Mouse (Mus musculus) liver, embryonic 12.5 days (tissue): ENCODE data around the gene Rpl11. TPM values are rescaled to one million over a fixed set of nuclear protein-coding genes. Genes with fewer than 3 reads are reported as not detected.

Experiments used
- ATAC-seq: fragments of 200-750 bp; cut with Nextera tagmentation; 2 replicates; pipeline ENCODE4 v1.8.0; 2017; ENCODE audit warnings: moderate number of reproducible peaks, mild to moderate bottlenecking, moderate library complexity
- H3K27ac ChIP-seq: fragments of 300-500 bp; sonication (generic); 2 replicates; pipeline ENCODE4 v1.5.1; 2016; ENCODE audit warnings: mild to moderate bottlenecking
- H3K27me3 ChIP-seq: fragments of 300-500 bp; sonication (generic); replicated peaks from 2 replicates; pipeline ENCODE4 v1.6.1; 2016; ENCODE audit warnings: mild to moderate bottlenecking, moderate library complexity
- H3K36me3 ChIP-seq: fragments of 300-500 bp; sonication (generic); 2 replicates; pipeline ENCODE4 v1.6.1; 2016; ENCODE audit warnings: mild to moderate bottlenecking, moderate library complexity
- H3K4me1 ChIP-seq: fragments of 300-500 bp; sonication (generic); 2 replicates; pipeline ENCODE4 v1.6.1; 2016
- H3K4me2 ChIP-seq: fragments of 300-500 bp; sonication (generic); 2 replicates; pipeline ENCODE4 v1.6.1; 2016; ENCODE audit warnings: mild to moderate bottlenecking, moderate library complexity
- H3K4me3 ChIP-seq: fragments of 300-500 bp; sonication (generic); 2 replicates; pipeline ENCODE4 v1.5.1; 2016; ENCODE audit warnings: mild to moderate bottlenecking, moderate library complexity
- H3K9ac ChIP-seq: fragments of 300-500 bp; sonication (generic); 2 replicates; pipeline ENCODE4 v1.6.1; 2016; ENCODE audit warnings: mild to moderate bottlenecking, moderate library complexity
- H3K9me3 ChIP-seq: fragments of 300-500 bp; sonication (generic); replicated peaks from 2 replicates; pipeline ENCODE4 v1.6.1; 2016; ENCODE audit warnings: mild to moderate bottlenecking, moderate library complexity
- WGBS: fragments of 180-500 bp; shearing (Covaris S2); methylation state at CpG from one replicate; pipeline ENCODE4 v1.1.7; 2016; ENCODE audit not compliant: insufficient replicate concordance; 5-methylcytosine and 5-hydroxymethylcytosine counted together
- polyA plus RNA-seq: library from polyadenylated mRNA; unstranded; fragments of >200 nt; fragmentation: Nextera tagmentation; extraction: Ambion mirVana; gene quantifications from 2 replicates; pipeline ENCODE4 v1.2.1, GENCODE M21; 2016

Gene Rpl11
- polyA plus RNA-seq, 1 experiment from 2014 or later = 362 TPM

- H3K4me2 ChIP-seq = no peak overlapping the region
- no peak overlapping the region for H3K9ac ChIP-seq
- no peaks in the 10 kb centered on the region for H3K36me3 ChIP-seq
- H3K4me1 ChIP-seq = no peaks in the 10 kb centered on the region
- no peak overlapping the region for H3K4me3 ChIP-seq
- no peak overlapping the region for H3K27ac ChIP-seq
- WGBS = 33% methylated on average over 5 of the region's 5 CpGs
- no peaks in the 10 kb centered on the region for H3K9me3 ChIP-seq
- no peak for ATAC-seq
- H3K27me3 ChIP-seq = peaks cover 52% of the 10 kb centered on the region
Measured at GRCm38 (mm10) chr4:136088364-136088763, 35.1 kb upstream of the Rpl11 start.

DNA sequence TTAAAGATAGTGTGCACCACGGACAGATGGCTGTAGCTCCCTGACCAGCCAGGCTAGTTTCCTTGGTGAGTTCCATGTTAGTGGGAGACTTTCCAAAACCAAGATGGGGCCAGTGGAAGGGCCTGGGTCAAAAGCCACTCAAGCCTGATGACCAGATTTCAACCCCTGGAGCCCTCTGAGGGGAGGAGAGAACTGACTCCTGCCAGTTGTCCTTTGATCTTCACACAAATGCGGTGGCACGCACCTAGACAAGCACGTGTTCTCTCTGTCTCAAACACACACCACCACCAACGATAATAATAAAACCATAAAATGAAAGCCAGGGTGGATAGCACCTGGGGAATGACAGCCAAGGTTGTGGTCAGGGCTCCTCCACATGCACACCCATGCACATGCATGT, 34.0 kb upstream of the Rpl11 start:
- H3K27me3 ChIP-seq = peaks cover 63% of the 10 kb centered on the region
- WGBS = 72% methylated on average over 5 of the region's 5 CpGs
- no peak overlapping the region for H3K4me2 ChIP-seq
- H3K9ac ChIP-seq = no peak overlapping the region
- ATAC-seq = no peak
- no peaks in the 10 kb centered on the region for H3K36me3 ChIP-seq
- H3K27ac ChIP-seq = no peak overlapping the region
- H3K4me1 ChIP-seq = no peaks in the 10 kb centered on the region
- no peaks in the 10 kb centered on the region for H3K9me3 ChIP-seq
- H3K4me3 ChIP-seq = no peak overlapping the region

GRCm38 (mm10) chr4:136084840-136085239, 31.6 kb upstream of the Rpl11 start:
- H3K27me3 ChIP-seq = peaks cover 87% of the 10 kb centered on the region
- no peak overlapping the region for H3K9ac ChIP-seq
- H3K9me3 ChIP-seq = no peaks in the 10 kb centered on the region
- no peak overlapping the region for H3K27ac ChIP-seq
- H3K4me3 ChIP-seq = no peak overlapping the region
- H3K4me1 ChIP-seq = no peaks in the 10 kb centered on the region
- ATAC-seq = no peak
- H3K36me3 ChIP-seq = no peaks in the 10 kb centered on the region
- no peak overlapping the region for H3K4me2 ChIP-seq
- WGBS = 73% methylated on average over 11 of the region's 11 CpGs

GRCm38 (mm10) chr4:136083269-136084105, 30.3 kb upstream of the Rpl11 start:
- Histone ChIP-seq H3K36me3 (no peaks in the 10 kb centered on the region), H3K4me3 (no peak overlapping the region), H3K9ac (no peak overlapping the region), H3K27ac (no peak overlapping the region), H3K27me3 (peaks cover 87% of the 10 kb centered on the region), H3K4me1 (no peaks in the 10 kb centered on the region), H3K4me2 (no peak overlapping the region), H3K9me3 (no peaks in the 10 kb centered on the region)
- WGBS = 63% methylated on average over 18 of the region's 19 CpGs
- no peak for ATAC-seq

GRCm38 (mm10) chr4:136081729-136082128, 28.5 kb upstream of the Rpl11 start:
- no peak overlapping the region for H3K27ac ChIP-seq
- ATAC-seq = no peak
- WGBS = 8% methylated on average over 28 of the region's 28 CpGs

DNA sequence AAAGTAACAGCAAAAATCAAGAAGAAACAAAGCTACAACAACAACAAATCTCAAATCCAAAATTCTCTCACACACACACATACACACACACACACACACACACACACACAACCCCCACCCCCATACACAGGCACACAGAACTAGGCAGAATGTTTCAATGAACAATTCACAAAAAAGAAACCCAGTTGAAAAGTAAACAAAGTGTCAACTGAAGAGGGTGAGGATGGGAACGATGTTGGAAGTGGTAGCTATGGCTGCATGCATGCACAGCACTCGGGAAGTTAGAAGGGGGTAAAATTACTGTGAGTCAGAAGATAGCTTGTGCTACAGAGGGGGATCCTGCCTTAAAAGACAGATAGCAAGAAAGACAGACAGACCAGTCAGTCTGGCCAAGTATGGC, 25.4 kb upstream of the Rpl11 start:
- H3K27ac ChIP-seq = no peak overlapping the region
- no peaks in the 10 kb centered on the region for H3K4me1 ChIP-seq
- H3K27me3 ChIP-seq = peaks cover 66% of the 10 kb centered on the region
- H3K9ac ChIP-seq = no peak overlapping the region
- no peak overlapping the region for H3K4me2 ChIP-seq
- H3K9me3 ChIP-seq = no peaks in the 10 kb centered on the region
- WGBS = 45% methylated on average over 2 of the region's 2 CpGs
- no peak for ATAC-seq
- no peak overlapping the region for H3K4me3 ChIP-seq
- H3K36me3 ChIP-seq = no peaks in the 10 kb centered on the region

More at GRCm38 (mm10) chr4:136081729-136082128, 28.5 kb upstream of the Rpl11 start:
- Histone ChIP-seq H3K27me3 (peaks cover 83% of the 10 kb centered on the region), H3K4me3 (no peak overlapping the region), H3K9me3 (no peaks in the 10 kb centered on the region), H3K36me3 (no peaks in the 10 kb centered on the region), H3K9ac (no peak overlapping the region), H3K4me1 (no peaks in the 10 kb centered on the region), H3K4me2 (peak overlapping the region; percentile 24)

DNA sequence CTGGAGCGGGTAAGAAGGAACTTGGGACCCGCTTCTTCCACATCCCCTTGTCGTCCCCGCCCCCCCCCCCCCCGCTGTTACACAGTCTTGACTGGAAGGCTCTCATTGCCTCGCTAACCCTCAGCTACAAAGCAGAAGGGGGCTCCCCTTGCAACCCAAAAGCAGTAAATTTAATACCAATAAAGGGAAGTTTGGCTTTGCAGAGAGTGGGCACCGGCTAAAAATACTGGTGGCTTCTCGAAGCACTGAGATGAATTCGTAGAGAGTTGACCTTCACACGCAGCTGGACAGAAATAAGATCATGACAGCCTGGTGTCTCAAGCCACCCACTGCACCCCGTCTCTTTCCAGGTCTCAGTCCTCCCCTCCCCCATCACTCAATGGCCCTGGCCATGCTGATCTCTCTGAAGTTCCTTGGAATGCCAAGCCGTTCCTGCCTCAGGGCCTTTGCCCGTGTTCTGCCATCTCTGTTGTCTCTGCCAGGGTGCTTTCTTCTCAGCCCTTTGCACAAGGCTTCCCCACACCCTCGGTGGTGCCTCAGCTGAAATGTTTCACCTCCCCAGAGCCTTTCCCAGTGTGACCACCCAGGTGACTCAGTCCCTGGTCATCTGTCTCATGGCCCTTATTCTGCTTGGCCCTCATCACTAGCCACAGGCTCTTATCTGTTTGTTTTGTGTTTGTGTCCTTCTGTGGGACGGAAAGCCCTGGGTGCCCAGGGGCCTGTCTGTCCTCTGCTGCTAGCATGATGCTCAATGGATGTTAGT, 23.7 kb upstream of the Rpl11 start:
- Histone ChIP-seq H3K36me3 (no peaks in the 10 kb centered on the region), H3K9me3 (no peaks in the 10 kb centered on the region), H3K4me2 (no peak overlapping the region), H3K27me3 (peaks cover 57% of the 10 kb centered on the region), H3K4me3 (no peak overlapping the region), H3K4me1 (no peaks in the 10 kb centered on the region), H3K9ac (no peak overlapping the region), H3K27ac (no peak overlapping the region)
- 53% methylated on average over 15 of the region's 15 CpGs for whole genome bisulfite sequencing
- ATAC-seq = no peak

- Histone ChIP-seq H3K36me3 (no peaks in the 10 kb centered on the region), H3K4me2 (no peak overlapping the region), H3K4me1 (peaks cover 20% of the 10 kb centered on the region), H3K27ac (no peak overlapping the region), H3K4me3 (no peak overlapping the region), H3K9me3 (no peaks in the 10 kb centered on the region), H3K9ac (no peak overlapping the region), H3K27me3 (peaks cover 58% of the 10 kb centered on the region)
- WGBS = 4% methylated on average over 15 of the region's 15 CpGs
- ATAC-seq = 0 out of 2 replicates have a peak, but pooled peaks have one; percentile 23
Measured at GRCm38 (mm10) chr4:136071178-136071714, 18.0 kb upstream of the Rpl11 start.

- ATAC-seq = no peak
- Histone ChIP-seq H3K9ac (no peak overlapping the region), H3K27me3 (peaks cover 61% of the 10 kb centered on the region), H3K4me1 (peaks cover 20% of the 10 kb centered on the region), H3K36me3 (no peaks in the 10 kb centered on the region), H3K27ac (no peak overlapping the region), H3K9me3 (no peaks in the 10 kb centered on the region), H3K4me2 (no peak overlapping the region), H3K4me3 (no peak overlapping the region)
- WGBS = 38% methylated on average over 6 of the region's 6 CpGs
Measured at GRCm38 (mm10) chr4:136070592-136070991, 17.4 kb upstream of the Rpl11 start.

DNA sequence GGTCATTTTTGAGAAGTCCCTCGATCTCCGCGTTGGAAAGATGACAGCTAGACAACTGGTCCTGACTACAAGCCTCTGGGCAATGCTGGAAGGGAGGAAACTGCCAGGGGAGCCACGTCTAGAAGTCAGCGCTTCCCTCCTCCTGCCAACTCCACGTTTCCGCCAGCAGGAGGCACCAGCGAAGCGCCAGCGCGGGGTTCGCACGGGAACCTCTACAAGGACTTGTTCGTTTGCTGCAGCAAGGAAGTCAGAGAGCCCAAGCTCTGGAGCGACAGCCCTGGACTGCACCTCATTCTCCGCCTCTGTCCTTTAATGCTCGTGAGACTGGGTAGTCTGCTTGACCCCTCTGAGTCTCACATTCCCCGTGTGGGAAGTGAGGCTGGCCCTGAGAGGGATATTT, 16.7 kb upstream of the Rpl11 start:
- ATAC-seq = 0 out of 2 replicates have a peak, but pooled peaks have one; percentile 30
- 2% methylated on average over 18 of the region's 18 CpGs for WGBS
- Histone ChIP-seq H3K9ac (no peak overlapping the region), H3K27ac (no peak overlapping the region), H3K27me3 (peaks cover 67% of the 10 kb centered on the region), H3K4me3 (no peak overlapping the region), H3K4me2 (no peak overlapping the region), H3K36me3 (no peaks in the 10 kb centered on the region), H3K4me1 (peaks cover 20% of the 10 kb centered on the region), H3K9me3 (no peaks in the 10 kb centered on the region)

- Histone ChIP-seq H3K27me3 (peaks cover 71% of the 10 kb centered on the region), H3K4me2 (no peak overlapping the region), H3K27ac (no peak overlapping the region), H3K9ac (no peak overlapping the region), H3K36me3 (no peaks in the 10 kb centered on the region), H3K9me3 (no peaks in the 10 kb centered on the region), H3K4me1 (peaks cover 20% of the 10 kb centered on the region), H3K4me3 (no peak overlapping the region)
- ATAC-seq = peak; percentile 66
- WGBS = 28% methylated on average over 4 of the region's 4 CpGs
Measured at GRCm38 (mm10) chr4:136069313-136069712, 16.1 kb upstream of the Rpl11 start.

DNA sequence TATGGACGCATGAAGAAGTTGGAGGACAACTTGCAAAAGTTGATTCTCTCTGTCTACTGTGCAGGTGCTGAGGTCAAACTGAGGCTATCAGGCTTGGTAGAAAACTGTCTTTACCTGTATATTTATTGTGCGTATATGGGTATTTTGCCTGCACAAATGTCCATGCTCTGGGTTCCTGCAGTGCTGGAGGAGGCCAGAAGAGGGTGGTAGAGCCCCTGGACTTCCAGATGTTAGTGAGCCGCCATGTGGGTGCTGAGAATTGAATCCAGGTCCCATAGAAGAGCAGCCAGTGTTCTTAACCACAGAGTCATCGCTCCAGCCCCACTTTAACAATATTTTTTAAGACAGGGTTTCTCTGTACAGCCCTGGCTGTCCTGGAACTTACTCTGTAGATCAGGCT, 9.9 kb upstream of the Rpl11 start:
- H3K27ac ChIP-seq = no peak overlapping the region
- no peaks in the 10 kb centered on the region for H3K36me3 ChIP-seq
- H3K9me3 ChIP-seq = no peaks in the 10 kb centered on the region
- 73% methylated on average over 4 of the region's 4 CpGs for WGBS
- no peak for ATAC-seq
- peaks cover 47% of the 10 kb centered on the region for H3K27me3 ChIP-seq
- no peak overlapping the region for H3K9ac ChIP-seq
- H3K4me2 ChIP-seq = no peak overlapping the region
- no peaks in the 10 kb centered on the region for H3K4me1 ChIP-seq
- no peak overlapping the region for H3K4me3 ChIP-seq
